In the genomic region with DNA sequence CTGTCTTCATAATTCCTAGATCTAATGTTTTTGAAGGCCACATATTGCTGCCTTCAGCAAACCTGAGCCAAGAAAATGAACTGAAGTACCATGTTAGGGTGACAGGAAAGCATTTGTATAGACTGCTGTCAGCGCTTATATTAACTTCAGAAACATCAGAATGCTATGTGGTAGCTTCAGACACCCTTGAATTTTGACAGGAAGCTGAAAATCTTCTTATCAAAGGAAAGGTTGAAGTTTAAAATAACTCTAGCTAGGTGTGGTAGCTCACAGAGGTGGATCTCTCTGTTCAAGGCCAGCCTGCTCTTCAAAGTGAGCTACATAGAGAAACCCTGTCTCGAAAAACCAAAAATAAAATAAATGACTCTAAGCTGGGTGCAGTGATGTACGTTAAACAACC, we compare ENCODE assay signal across 9 mouse cellular contexts.
"Had no signal": no experiment of that assay in that cellular context is flagged by ENCODE, and none has a peak within 500 bp of the region (broad histone marks: within the 10 kb centered on the region; RNA-seq: fewer than 3 reads in every experiment).

No protein-coding gene starts in this region.

- DNase-seq: liver, embryonic 13.5 days; liver, postnatal 0 days; lung, adult 2 months; retina, postnatal 1 day; right cerebral cortex, adult 18-20 months; right cerebral cortex, postnatal 14 days; thymus, adult 2 months; thymus, postnatal 14 days; thymus, postnatal 4 days had no signal
